Mouse (Mus musculus) cerebellum, postnatal 25 days (tissue): ENCODE measurements around the gene S100pbp.

Experiments used
- DNase-seq, 2 experiments: peaks; one replicate each; pipeline ENCODE4 v3.0.0; 2021; ENCODE audit warnings: mixed read lengths in 2 of 2

S100pbp gene

GRCm38 (mm10) chr4:129128582-129129338 is 60.8 kb downstream of the S100pbp start:
- no peak for DNase-seq

DNA sequence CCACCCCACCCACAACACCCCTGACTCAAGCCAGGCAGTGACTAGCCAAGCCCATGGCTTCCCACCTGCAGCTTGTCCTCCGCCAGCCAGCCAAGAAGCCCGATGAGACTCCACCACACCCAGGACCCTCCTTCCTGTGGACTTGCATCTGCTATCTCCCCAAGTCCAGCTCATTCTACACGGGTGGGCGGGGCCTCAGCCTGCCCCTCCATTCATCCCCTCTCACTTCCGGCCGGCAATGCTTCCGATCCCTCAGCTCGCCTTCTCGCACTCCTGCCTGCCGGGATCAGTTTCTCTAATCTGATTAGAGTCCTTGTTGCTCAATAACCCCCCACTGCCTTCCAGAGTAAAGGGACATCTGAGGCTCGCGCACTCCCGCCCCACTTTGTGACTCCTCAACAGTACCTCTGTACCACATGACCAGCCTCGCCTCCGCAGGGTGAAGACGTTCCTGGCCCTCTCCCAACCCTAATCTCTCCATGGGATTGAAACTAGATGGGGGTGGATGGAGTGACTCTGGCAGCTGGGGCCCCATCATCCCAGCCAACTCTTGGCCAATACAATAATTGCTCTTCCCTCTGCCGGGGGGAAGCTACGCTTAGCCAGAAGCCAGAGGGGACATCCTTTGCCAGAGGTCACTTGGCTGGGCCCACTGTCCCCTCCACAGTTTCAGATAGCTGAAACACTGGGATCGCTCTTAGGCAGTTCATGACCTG is 63.6 kb downstream of the S100pbp start:
- DNase-seq, result no peak

DNA sequence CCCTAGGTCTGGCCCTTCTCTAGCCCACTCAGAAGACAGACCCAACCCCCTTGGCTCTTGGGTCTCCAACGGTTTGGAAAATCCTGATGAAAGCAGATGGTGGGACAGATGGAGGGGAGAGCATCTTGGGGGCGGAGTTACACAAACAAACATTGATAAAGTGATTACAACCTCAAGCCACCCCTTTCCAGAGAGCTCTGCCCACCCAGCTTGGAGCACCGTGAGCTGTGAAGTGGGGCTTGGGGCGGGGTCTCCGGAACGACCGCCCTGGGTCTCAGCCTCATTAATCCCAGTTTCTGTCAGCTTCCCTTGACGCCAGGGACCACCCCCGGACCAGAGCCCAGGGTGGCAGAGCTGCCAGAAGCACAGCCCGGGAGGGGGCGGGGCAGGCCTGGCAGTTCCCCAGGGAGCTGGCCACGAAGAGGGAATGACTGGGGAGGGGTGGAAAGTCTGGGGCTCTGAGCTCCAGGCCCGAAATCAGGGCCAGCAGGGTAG is 64.8 kb downstream of the S100pbp start:
- peak in 1 of 2 experiments; percentile 60 for DNase-seq

DNA sequence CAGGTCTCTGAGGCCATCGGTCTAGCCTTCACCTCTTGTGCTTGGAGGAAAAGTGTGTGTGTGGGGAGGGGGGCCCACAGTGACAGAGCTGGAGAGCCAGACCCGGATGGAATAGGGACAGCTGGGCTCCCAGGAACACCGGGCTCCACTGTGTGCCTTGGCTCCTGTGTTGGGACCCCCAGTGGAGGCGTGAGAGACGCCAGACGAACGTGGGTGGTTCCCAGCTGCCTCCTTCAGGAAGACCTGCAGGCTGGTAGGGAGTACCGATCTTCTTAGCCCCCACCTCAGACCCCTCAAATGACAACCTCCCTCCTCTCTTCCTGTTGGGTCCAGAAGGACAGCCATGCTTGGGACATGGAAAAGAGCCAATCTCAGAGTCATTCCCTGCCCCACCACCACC is 66.8 kb downstream of the S100pbp start:
- no peak for DNase-seq

DNA sequence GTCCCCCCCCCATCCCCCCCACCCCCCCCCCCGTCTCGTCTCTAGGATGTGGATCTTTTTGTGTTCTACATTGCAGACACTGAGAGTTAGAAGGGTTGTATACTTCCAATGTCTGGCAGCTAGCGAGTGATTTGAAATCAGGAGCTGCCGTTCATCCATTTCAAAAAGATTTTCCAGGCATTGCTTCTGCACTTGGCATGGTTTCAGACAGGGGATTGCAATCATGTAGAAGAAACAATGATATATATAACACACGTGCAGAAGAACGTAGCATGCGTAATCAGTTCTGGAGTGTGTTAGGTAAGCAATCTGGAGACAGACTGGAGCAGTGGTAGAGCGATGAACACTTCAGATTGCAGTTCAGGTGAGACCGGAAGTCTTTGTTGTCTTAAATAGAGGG is 67.4 kb downstream of the S100pbp start:
- DNase-seq, result no peak

- no peak for DNase-seq
Observed at GRCm38 (mm10) chr4:129121569-129122086, 67.9 kb downstream of the S100pbp start, which contains the start of gene Hpca. Gene Hpca, minus strand, starts transcription at chr4:129122036.

DNA sequence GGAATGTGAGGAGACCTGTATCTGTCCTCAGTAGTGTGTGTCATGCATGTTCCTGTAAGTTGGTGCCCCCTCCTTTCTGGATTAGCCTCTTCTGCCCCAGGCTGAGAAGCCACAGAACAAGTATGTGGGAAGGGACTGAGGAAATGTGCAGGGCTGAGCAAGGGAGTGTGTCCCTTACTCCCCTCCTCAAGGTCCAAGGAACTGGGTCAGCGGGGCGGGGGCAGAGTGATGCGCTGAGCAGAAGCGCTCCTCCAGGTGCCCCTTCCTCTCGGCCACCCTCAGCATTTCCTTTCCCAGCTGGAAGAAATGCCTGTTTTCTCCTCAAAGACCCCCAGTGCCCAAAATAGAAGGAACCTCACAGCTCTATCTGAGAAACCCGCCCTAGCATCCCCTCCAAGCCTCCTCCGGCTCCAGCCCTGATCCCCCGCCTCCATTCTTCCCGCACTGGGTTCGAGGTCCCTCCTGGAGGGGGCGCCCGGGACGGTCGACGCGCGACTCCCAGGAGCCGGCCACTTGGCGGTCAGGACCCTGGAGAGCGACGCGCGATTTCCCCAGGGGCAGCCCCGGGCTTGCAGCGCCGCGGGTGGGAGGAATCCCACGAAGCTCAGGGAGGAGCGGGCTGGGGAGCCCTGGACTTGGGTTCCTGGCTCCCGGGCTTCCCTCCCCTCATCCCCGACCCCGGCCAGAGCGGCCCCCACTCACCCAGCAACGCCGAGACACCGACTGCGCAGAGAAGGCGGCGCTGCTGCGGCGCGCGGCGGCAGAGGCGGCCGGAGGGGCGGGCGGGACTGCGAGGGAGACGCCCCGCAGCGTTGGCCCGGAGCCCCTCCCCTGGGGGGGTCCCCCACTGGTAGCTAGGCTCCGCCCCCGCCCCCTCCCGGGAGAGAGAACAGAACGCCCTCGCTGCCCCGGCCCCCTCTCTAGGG is 68.7 kb downstream of the S100pbp start:
- peak; percentile 54 to 69 for DNase-seq

DNA sequence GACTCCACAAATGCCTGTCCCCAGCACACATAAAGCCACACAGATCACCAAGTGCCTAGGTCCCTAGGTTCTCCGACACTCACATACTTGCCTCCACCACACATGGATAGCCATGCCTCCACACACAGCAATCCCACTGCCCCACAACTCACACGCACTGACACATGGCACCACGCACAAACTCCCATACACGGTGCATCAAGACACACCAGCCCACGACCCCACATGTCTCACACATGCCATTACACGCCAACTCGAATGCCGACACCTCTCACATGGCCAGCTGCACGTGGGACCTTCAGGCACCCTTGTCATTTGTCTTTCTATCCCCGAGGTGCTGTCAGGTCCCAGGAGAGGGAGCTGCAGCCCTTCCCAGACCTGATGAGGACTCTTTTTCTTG is 69.8 kb downstream of the S100pbp start:
- no peak for DNase-seq

GRCm38 (mm10) chr4:129117720-129118510 is 71.6 kb downstream of the S100pbp start:
- no peak for DNase-seq

- no peak for DNase-seq
Observed at GRCm38 (mm10) chr4:129116703-129117102, 72.8 kb downstream of the S100pbp start.

DNA sequence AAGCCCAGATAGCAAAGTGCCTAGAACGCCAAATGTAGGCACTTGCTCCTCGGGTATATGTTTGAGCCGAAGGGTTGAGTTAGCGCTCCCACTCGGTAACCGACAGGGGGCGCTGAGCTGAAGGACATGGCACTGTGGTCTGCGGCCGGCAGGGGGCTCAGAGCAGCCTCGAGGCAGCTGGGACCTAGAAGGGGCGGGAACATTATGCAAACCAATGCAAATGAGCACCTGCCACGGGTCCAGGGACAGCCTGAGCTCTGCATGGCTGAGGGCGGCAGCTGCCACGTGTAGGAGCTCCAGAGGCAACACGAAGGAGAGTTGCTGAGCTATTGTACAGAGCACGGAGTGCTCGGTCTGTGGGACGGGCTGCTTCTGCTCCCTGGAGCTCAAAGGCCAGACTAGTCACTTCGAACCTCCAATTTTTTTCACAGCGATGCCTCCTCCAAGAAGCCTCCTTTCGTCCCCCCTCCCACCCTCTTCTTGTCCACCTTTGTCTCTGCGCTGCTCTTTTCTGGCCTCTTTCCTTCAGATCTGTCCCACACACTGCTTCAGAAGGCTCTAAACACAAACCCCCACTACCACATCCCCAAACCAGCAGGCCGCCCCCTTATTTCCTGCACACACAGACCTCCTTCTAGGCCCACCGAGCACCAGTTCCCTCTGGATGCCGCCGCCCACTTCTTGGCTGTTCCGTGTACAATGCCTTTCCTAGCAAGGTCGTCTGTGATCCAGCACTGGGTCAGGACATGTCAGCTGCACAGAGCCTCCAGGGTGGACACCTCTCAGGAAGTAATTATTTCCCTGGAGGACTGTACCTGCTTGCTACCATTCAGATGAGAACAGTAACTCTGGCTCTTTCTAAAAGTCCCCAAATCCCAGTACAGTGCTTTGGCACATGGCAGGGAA is 76.2 kb downstream of the S100pbp start:
- DNase-seq, result peak; percentile 87 to 92

- peak; percentile 45 to 58 for DNase-seq
Observed at GRCm38 (mm10) chr4:129112231-129112630, 77.3 kb downstream of the S100pbp start.

DNA sequence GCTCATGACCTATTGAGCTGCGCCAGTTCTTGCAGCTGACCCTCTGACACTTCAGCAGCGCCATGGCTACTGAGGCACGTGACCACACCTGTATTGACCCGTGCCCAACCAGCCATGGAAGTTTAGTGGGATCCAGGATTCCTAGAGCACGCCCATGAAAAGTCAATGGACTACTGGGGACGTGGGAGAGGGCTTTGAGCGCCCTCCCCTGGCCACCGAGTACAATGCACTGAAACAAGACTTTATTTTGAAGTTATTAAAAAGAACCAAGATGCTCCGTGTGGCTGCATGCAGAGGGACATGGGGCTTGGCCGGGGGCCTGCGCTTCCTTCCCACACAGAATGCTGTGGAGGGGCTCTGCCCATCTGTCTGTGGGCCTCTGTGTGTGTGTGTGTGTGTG is 78.2 kb downstream of the S100pbp start:
- no peak for DNase-seq

GRCm38 (mm10) chr4:129110804-129111203 is 78.7 kb downstream of the S100pbp start:
- DNase-seq, result no peak

- no peak for DNase-seq
Observed at GRCm38 (mm10) chr4:129108624-129109023, 80.9 kb downstream of the S100pbp start.

DNA sequence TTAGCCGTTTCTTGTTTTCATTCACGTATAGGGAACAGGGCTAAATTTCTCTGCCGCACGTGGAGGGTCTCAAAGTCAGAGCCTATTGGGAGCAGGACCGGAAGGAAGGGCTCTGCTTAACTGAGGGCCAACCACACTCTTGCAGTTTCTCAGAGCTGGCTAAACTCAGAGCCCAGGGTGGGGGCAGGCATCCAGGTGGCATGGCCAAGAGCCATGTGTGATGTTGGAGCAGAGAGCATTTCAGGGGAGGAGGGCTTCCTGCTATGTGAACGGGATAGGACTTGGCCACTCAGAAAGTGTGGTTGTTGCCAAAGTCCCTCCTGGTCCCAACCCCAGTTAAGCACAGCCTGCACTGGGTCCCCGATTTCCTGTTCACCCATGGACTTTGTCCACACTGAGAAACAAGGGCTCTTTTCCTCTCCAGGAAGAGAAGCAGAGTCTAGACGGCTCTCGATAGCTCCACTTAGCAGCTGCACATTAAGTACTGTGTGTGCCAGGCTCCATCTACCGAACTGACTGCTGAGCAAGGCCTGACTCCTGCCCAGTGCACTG is 82.1 kb downstream of the S100pbp start:
- DNase-seq, result no peak

- no peak for DNase-seq
Observed at GRCm38 (mm10) chr4:129106073-129106472, 83.5 kb downstream of the S100pbp start.

- no peak for DNase-seq
Observed at GRCm38 (mm10) chr4:129105356-129105755, 84.2 kb downstream of the S100pbp start, which contains the start of gene Tmem54. Gene Tmem54, plus strand, starts transcription at chr4:129105548.

GRCm38 (mm10) chr4:129102133-129102829 is 87.2 kb downstream of the S100pbp start:
- no peak for DNase-seq
